Mouse (Mus musculus): Measurements from ENCODE around the gene Ttll7.
A peak's percentile ranks its signal among the peaks of the same experiment; 100 is the strongest.

Ttll7 gene

DNA sequence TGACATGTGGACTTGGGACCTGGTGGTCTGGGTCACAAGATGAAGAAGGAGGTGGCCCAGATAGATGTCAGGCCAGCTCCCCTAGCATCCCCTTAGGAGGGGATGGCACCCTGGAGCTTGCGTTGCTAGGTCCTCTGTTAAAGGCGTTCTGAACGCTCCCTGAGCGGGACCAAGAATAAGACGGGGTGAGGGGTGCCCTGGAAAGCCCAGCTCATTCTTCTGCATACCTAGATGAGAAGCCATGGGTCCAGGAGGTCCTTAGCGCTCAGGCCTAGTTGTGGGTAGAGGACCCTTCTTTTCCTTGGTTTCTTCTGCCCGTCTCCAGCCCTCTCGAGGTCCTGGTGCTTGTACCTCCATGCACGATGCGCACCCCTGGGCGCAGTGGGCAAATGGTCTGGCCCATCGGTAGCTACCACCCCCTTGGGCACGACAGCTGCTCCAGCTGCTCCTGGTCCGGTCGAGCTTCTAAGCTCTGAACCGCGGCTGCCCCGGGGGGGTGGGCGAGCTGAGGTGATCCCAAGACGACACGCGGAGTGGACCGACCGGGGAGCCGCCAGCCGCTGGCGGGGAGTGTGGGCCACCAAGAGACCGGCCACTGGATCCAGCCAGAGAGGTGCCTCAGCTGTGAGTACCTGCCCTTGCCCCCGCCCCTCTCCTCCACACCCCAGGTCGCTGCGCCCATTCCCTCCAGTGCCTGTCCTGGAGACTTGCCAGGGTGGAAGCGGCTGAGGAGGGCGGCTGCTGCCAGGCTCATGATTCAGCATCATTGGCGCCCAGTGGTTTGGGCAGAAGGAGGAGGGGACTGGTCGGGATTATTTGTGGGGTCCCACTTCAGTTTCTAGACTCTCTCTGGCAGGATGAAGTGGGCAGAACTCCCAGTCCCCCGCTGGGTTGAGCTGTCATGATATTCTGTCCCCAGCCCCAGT lies at the start of gene Ttll7:
Gene Ttll7, plus strand, starts transcription at position 402 of the 926 bp plus-strand sequence.
- peak; percentile 94 for ATAC-seq (ENCODE audit: low TSS enrichment)

DNA sequence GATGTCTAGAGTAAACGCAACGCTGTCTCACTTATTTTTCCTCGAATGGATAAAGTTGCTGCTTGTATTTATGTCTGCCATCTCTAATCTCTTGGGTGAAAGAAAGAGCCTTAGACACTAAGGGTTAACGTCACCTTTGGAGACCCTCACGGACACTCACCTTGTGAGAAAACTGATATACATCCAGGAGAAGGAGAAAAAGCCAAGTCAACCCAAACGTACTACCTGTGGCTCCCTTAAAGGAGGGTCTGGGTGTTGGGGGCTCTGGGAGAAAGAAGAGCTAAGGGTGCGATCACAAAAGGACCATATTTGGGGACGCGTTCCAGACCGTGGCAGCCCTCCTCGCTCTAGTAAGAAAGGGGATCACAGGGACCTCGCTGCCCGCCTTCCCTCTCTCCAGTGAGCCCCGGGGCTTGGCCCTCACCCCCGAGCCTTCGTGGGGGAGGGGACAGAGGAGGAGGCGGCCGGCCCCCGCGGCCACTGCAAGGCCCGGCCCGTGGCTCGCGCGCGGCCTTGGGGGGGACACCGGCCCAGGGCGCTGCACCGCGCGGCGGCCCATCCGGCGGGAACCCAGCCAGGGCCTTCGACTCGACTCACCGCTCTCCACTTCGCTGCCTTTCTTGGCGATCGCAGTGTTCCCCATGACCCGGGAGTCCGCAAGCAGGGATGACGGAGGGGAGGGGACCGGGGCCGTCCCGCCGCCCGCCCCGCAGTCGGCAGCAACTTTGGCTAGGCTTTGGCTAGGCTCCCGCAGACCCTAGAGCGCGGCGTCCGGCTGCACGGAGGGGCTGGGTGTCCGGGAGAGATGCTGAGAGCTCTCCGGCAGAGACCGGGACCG lies 39.9 kb upstream of the Ttll7 start:
- ATAC-seq (ENCODE audit: low TSS enrichment), result peak; percentile 28

GRCm38 (mm10) chr3:146812901-146813393 lies 39.2 kb upstream of the Ttll7 start, which contains the start of gene Prkacb:
Prkacb (minus strand) TSS chr3:146812990.
- ATAC-seq (ENCODE audit: low TSS enrichment), result peak; percentile 93

DNA sequence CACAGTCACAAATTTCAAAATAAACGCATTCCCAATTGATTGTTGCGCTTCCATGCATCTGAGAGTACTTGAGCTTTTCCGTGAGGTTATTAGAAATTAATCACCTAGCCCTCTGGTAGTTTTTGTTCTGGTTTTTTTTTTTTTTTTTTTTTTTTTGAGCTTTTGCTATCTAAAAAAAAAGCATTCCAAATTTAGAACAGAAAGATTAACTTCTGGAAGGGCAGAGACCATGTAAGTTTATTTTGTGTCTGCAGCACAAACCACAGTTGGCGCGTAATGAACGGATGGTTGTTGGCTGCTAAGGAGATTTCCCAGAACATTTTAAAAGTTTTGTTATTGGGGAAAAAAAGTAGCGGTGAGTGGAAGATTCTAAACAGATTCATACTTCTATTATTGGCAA lies 38.5 kb upstream of the Ttll7 start:
- ATAC-seq (ENCODE audit: low TSS enrichment), result no peak

- ATAC-seq (ENCODE audit: low TSS enrichment), result peak; percentile 85
Measured at GRCm38 (mm10) chr3:146820718-146821117, 31.4 kb upstream of the Ttll7 start.

DNA sequence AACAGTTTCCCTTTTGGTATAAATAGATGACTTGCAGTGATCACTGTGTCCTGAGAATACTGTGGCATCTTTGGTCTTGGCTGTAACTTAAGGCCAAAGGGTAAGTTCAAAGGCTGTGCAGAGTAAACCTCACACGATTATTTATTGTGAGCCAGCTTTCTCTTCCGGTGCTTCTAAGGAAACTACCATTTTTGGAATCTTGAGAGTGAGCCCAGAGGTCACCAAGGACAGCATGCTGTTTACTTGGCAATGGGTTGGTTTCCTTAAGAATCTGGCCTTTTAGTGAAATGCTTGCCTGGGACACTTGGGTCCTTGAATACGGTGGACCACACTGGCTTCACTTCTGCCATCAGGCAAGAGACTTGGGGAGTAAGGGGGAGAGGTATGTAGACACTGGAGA lies 9.4 kb upstream of the Ttll7 start:
- ATAC-seq (ENCODE audit: low TSS enrichment), result no peak

GRCm38 (mm10) chr3:146843470-146843869 lies 8.7 kb upstream of the Ttll7 start:
- ATAC-seq (ENCODE audit: low TSS enrichment), result no peak

DNA sequence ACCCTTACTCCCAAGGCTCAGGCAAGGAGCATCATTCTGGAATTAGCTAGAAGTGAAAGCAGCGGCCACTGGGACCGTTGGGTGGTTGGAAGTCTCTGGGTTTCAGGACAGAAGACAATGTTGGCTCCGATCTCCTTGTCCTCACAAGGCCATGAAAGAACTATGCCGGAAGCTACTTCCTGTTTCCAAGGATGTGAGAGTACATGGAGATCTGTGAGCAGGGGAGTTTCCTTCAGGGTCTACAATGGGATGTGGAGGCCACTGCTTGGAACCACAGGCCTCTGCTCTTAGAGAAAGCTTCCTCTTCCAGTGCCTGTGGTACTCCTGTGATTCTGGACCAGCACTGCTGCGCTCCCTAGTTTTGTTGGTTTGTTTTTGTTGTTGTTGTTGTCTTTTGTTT lies 5.9 kb upstream of the Ttll7 start:
- ATAC-seq (ENCODE audit: low TSS enrichment), result no peak

DNA sequence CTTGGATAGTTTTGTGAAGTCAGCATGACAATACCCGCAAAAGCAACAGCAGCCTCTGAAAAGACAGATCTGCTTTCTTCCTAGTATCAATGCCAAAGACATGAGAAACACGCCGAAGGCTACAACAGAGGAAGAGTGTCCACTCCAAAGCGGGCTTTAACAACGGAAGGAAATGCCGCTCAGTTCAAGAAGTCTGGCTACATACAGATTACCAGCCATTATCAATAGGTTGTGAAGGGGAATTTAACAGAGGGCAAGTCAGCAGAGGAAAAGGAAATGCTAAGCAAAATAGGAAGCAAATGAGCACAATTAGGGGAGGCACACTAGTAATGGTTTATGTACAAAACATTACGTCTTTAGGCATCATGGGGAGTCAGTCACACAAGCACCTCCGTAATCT lies 4.1 kb upstream of the Ttll7 start:
- ATAC-seq (ENCODE audit: low TSS enrichment), result no peak

GRCm38 (mm10) chr3:146849360-146849759 lies 2.8 kb upstream of the Ttll7 start:
- no peak for ATAC-seq (ENCODE audit: low TSS enrichment)

DNA sequence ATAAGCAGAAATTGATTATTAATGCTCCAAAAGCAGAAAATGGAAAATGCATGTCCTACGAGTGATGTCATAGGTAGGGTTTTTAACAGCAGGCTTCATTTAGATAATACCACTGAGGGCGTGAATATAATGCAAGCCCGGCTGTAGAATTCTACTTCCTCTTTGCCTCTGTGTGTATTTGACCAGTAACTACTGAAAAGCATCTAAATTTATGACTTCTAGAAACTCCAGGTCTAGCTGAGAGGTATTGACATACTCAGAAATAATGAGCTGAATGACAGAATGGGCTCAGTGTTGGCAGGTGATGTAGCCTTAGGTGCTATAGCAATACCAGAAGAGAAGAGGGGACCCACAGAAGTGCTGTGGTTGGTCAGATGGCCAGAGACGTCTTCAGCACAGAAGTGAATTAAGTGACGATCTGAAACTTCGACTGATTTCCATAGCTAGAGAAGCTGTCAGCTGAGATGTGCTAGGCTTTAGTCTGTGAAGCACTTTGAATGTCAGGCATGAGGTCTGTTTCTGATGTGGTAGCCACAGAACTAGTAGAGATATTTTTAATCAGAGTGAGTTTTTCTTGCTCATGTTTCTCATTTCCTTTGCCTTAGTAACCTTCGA lies 2.4 kb downstream of the Ttll7 start:
- no peak for ATAC-seq (ENCODE audit: low TSS enrichment)

DNA sequence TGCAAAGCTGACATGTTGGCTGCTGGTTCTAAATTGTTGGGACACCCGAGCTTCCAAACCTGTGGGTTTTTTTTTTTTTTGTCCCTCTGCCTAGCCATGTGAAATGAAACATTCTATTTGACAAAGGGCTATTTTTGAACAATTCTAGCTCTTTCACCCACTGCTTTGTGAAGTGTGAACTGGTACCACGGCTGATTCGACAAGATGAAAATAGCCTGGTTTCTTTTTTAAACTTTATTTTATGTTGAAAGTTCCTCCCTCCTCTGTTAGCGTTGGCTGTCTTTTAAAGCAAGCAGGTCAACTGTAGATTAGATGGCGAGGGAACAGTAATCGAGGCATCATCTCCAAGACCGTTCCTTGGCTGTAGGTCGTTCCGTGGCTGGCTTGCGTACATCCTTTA lies 5.2 kb downstream of the Ttll7 start:
- peak; percentile 68 for ATAC-seq (ENCODE audit: low TSS enrichment)

DNA sequence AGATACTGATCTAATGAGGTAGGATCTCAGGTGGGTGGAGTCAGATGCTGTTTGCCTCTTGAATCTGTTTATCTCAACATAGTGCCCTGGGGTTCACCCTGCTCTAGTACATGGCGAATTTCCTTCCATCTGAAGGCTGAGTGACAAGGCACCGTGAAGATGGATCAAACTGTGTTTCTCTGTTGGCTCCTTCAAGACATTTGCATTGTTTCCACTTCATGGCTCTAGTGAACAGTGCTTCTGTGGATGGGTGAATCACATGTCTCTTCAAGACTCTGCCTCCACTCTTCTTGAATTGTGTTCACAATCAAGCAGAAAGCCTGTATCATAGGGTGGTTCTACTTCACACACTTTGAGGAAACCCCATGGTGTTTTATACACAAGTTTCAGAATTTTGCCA lies 8.1 kb downstream of the Ttll7 start:
- no peak for ATAC-seq (ENCODE audit: low TSS enrichment)

GRCm38 (mm10) chr3:146866563-146866962 lies 14.4 kb downstream of the Ttll7 start:
- no peak for ATAC-seq (ENCODE audit: low TSS enrichment)

GRCm38 (mm10) chr3:146871954-146872353 lies 19.8 kb downstream of the Ttll7 start:
- no peak for ATAC-seq (ENCODE audit: low TSS enrichment)

- ATAC-seq (ENCODE audit: low TSS enrichment), result no peak
Measured at GRCm38 (mm10) chr3:146875929-146876328, 23.8 kb downstream of the Ttll7 start.

DNA sequence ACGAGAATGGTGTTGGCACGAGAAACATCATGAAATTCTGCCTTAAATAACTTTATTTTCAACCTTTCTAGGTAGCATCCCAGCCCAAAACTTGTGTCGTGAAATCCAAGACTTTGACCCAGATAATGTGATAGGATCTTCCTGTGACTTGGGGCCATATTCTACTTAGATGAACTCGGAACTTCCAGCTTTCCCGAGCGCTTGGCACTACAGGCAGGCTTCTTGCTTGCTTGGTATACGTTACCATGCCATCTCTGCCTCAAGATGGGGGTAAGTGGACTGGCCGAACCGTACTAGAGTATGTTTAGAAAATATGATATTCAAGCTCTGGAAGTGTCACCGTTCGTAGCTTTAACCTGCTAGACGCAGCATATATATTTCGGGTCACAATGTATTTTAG lies 41.8 kb downstream of the Ttll7 start:
- no peak for ATAC-seq (ENCODE audit: low TSS enrichment)

- no peak for ATAC-seq (ENCODE audit: low TSS enrichment)
Measured at GRCm38 (mm10) chr3:146896581-146896980, 44.4 kb downstream of the Ttll7 start.

GRCm38 (mm10) chr3:146900094-146900493 lies 47.9 kb downstream of the Ttll7 start:
- ATAC-seq (ENCODE audit: low TSS enrichment), result no peak

DNA sequence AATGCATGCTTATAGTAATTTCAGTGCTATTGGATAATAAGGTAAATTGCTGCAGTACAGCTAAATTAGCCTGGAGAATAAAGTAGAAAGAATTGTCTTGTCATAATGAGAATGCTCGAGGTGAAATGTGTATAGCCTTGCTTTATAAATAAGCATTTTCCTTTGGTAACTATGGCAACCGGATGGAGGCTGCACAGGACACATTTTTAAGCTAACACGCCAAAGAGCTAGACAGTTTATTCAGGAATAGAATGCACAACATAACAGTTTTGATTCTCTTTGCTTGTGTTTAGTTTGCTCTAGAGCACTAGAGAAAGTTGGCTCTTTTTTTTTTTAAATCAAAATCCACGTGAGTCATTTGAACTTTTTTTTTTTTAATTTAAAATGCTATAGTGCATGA lies 49.6 kb downstream of the Ttll7 start:
- peak; percentile 74 for ATAC-seq (ENCODE audit: low TSS enrichment)

DNA sequence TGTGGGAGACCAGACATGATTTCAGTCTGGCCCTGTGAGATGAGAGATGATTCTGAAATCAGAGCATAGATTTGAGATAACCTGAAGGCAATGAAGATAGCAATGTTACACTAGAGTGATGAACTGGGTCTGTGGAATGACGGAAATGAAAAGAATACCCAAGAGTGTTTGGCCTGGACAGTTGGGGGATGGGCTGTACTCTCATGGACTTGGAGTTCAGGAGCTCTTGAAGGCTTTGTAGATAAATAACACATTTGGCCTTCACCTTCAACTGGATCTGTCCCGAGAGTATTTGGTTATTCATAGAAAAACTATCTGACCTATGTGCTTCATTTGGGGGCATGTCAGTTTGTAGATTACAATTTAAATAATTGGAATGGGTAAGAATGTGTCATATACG lies 53.4 kb downstream of the Ttll7 start:
- no peak for ATAC-seq (ENCODE audit: low TSS enrichment)

GRCm38 (mm10) chr3:146908922-146909321 lies 56.8 kb downstream of the Ttll7 start:
- 0 out of 2 replicates have a peak, but pooled peaks have one; percentile 52 for ATAC-seq (ENCODE audit: low TSS enrichment)

Measured in frontal cortex, adult (tissue).